Mouse (Mus musculus) heart, adult 2 months (tissue): ENCODE measurements at regions not wholly inside any gene's neighbourhood (a gene's known extent, or its start where the extent isn't known, plus 50 kb on each side); places are given as distances from the start of the nearest gene placed in this dataset.

Experiments
- CTCF ChIP-seq: fragments of 200-600 bp; IDR thresholded peaks from 2 replicates; pipeline ENCODE4 v1.8.1; 2022; ENCODE audit warnings: antibody characterized with exemption, mild to moderate bottlenecking, moderate library complexity
- EP300 ChIP-seq: fragments of 200-500 bp; IDR thresholded peaks from 2 replicates; pipeline ENCODE4 v1.6.1; 2011; ENCODE audit warnings: low read depth, low read length, control low read depth; ENCODE audit not compliant: insufficient read depth
- POLR2A ChIP-seq: fragments of 200-500 bp; IDR thresholded peaks from 2 replicates; pipeline ENCODE4 v1.6.1; 2011; ENCODE audit warnings: mild to moderate bottlenecking, low read depth, low read length, control low read depth; ENCODE audit not compliant: insufficient read depth

DNA sequence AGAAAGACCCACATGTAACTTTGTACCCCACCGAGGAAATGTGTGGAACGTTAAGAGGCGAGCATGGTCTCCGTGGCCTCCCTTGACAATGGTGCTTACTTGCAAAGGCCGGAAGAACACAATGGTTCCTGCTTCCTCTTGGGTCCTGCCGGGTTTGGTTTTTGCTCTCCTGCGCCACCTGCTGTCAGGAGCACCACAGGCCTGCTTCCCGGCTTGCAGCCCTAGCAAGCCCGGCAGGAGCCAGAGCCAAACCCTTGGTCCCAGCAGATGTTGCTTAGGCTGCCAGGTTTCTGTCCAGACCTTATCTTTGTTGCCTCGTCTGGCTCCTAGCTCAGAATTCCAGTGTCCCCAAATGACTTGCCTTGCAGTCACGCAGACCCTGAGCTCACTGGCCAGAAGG is 300.2 kb upstream of the Ubash3b start:
- TF ChIP-seq CTCF (no peak; the same call in 1 of the 2 replicates), POLR2A (no peak; the same call in 1 of the 2 replicates), EP300 (peak; percentile 99)
